Mouse (Mus musculus): ENCODE data around the gene Mum1. TPM values are rescaled to one million over a fixed set of nuclear protein-coding genes. Genes with fewer than 3 reads are reported as not detected.
A peak's percentile ranks its signal among the peaks of the same experiment; 100 is the strongest.

Gene Mum1
- polyA plus RNA-seq, 1 experiment from 2014 or later, result 40.1 TPM

DNA sequence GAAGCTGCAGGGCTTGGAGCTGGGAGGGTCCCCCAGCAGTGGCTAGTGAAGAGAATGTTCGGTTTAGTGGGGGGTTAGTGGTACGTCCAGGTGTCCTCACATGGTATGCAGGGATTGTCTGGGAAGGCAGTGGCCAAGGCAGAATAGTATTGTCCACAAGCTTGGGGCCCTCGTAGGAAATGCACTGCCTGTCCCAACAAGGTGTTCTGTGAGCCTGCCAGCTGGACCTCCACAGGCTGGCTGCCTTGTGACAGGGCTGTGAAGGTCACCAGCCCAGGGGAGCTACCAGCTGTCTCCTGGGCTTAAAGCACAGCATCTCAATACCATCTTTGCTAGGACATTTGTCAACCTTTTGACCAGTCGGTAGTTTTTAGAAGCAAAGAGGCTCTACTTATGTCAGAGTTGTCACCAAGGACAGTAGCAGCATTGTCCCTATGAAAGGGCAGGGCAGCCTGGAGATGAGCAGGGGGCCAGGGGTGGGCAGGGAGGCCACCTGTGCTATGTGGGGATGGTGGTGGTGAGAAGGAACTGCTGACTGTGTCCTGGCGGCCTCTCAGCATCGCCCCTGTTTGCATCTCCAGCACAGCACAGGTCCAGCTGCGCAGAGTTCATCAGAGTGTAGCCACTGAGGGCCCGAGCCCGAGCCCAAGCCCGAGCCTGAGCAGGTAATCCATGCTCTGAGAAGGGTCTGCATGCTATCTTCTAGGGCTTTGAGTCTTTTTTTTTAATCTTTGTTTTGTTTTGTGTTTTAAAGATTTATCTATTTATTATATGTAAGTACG lies 26.4 kb downstream of the Mum1 start:
- Histone ChIP-seq H3K4me1 (ENCODE audit: control insufficient read depth, insufficient read depth, low read length) (peaks cover 27% of the 10 kb centered on the region), H3K27me3 (ENCODE audit: control insufficient read depth, insufficient read depth, low read length) (no peaks in the 10 kb centered on the region), H3K27ac (ENCODE audit: low read length) (no peak overlapping the region), H3K4me3 (ENCODE audit: low read length) (no peak overlapping the region), H3K9ac (ENCODE audit: low read length) (no peak overlapping the region; the same call in 1 of the 2 replicates), H3K36me3 (ENCODE audit: control insufficient read depth, insufficient read depth) (peaks cover 37% of the 10 kb centered on the region), H3K4me2 (ENCODE audit: low read depth, low read length) (no peak overlapping the region), H3K9me3 (replicated peaks; ENCODE audit: control insufficient read depth, low read length) (no peaks in the 10 kb centered on the region)
- 85% methylated on average over 11 of the region's 11 CpGs for WGBS
- no peak for ATAC-seq (replicated peaks; ENCODE audit: extremely low read depth, insufficient read depth, low FRiP score)

DNA sequence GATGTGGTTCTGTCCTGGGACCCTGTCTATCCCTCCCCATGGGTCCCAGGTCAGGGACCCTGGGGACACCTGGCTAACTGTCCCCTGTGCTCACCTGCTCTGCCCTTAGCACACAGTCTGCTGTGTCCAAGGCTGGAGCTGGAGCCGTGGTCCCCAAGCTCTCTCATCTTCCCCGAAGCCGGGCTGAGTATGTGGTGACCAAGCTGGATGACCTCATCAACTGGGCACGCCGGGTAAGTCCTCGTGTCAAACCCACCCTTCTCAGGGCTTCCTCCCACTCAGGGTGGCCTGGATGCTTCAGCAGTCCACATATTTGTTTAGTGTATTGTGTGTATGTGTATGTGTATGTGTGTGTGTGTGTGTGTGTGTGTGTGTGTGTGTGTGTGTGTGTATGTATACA lies 27.3 kb downstream of the Mum1 start:
- Histone ChIP-seq H3K4me3 (ENCODE audit: low read length) (no peak overlapping the region), H3K9ac (ENCODE audit: low read length) (no peak overlapping the region), H3K4me2 (ENCODE audit: low read depth, low read length) (no peak overlapping the region), H3K27me3 (ENCODE audit: control insufficient read depth, insufficient read depth, low read length) (no peaks in the 10 kb centered on the region), H3K4me1 (ENCODE audit: control insufficient read depth, insufficient read depth, low read length) (peaks cover 24% of the 10 kb centered on the region), H3K9me3 (replicated peaks; ENCODE audit: control insufficient read depth, low read length) (no peaks in the 10 kb centered on the region), H3K27ac (ENCODE audit: low read length) (no peak overlapping the region), H3K36me3 (ENCODE audit: control insufficient read depth, insufficient read depth) (peaks cover 45% of the 10 kb centered on the region)
- 77% methylated on average over 6 of the region's 6 CpGs for WGBS
- no peak for ATAC-seq (replicated peaks; ENCODE audit: extremely low read depth, insufficient read depth, low FRiP score)

DNA sequence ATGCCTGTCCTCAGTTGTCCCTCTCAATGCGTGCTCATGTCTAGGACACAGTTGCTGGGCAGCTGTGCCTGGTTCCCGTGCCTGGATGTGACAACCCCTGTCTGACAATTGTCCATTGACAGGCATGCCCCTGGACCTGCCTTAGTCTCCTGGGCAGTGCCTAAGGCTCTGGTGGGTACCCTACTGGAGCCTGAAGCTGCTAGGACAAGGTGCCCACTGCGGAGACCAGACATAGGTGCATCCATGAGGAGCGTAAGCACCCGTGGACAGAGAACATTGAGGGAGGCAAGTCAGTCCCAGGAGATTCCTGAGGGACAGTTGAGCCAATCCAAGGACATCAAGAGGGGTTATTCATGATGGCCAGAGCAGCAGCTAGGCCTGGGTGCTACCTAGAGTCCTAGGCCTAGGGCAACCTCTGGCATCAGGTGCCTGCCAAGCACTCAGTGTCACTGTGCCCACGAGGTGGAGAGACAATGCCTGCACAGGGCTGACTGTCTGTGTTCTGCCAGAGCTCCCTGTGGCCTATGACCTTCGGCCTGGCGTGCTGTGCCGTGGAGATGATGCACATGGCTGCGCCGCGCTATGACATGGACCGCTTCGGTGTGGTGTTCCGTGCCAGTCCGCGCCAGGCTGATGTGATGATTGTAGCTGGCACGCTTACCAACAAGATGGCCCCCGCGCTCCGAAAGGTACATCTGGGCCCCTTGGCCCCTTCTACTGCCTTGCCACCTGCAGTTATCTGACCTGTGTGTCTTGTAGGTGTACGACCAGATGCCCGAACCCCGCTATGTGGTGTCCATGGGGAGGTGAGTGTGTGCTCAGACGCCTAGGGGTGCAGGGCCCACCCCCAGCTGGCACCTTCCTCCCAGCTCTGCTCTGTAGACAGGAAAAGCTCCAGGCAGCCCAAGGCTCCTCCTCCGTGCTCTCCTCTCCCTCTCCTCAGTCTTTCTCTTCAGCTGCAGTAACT lies 28.4 kb downstream of the Mum1 start:
- no peak overlapping the region for H3K9ac ChIP-seq (ENCODE audit: low read length)
- no peak for ATAC-seq (replicated peaks; ENCODE audit: extremely low read depth, insufficient read depth, low FRiP score)
- H3K4me3 ChIP-seq (ENCODE audit: low read length), result no peak overlapping the region
- H3K9me3 ChIP-seq (replicated peaks; ENCODE audit: control insufficient read depth, low read length), result no peaks in the 10 kb centered on the region
- H3K4me1 ChIP-seq (ENCODE audit: control insufficient read depth, insufficient read depth, low read length), result peaks cover 32% of the 10 kb centered on the region
- no peaks in the 10 kb centered on the region for H3K27me3 ChIP-seq (ENCODE audit: control insufficient read depth, insufficient read depth, low read length)
- H3K4me2 ChIP-seq (ENCODE audit: low read depth, low read length), result no peak overlapping the region
- peaks cover 49% of the 10 kb centered on the region for H3K36me3 ChIP-seq (ENCODE audit: control insufficient read depth, insufficient read depth)
- 94% methylated on average over 26 of the region's 26 CpGs for WGBS
- H3K27ac ChIP-seq (ENCODE audit: low read length), result no peak overlapping the region

DNA sequence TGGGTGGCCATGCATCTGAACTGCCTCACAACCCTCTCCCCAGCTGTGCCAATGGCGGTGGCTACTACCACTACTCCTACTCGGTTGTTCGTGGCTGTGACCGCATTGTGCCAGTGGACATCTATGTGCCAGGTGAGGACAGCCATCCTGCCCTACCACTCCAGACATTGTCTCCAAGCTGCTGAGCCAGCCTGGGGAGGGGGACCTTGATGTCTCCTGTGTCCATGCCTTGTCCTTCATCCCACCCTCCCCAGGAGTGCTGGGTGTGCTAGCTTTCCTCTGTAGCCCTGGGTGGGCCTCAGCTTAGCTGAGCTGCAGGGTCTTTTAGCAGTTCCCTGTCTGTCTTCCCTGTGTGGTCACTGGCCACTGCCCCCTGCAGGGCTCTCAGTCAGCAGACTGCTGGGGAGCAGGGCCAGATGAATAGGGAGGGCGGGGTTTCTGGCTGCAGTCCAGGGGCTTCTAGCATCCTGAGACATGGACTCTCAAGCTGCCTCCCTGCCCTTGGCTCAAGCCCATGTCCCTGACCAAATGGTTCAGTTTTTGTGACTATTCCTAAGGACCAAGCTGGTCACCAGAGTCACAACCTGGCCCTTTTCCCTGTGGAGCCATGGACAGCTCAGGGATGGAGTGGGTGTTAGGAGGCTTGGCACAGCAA lies 29.8 kb downstream of the Mum1 start:
- Histone ChIP-seq H3K4me3 (ENCODE audit: low read length) (no peak overlapping the region), H3K4me1 (ENCODE audit: control insufficient read depth, insufficient read depth, low read length) (peaks cover 29% of the 10 kb centered on the region), H3K9me3 (replicated peaks; ENCODE audit: control insufficient read depth, low read length) (no peaks in the 10 kb centered on the region), H3K27me3 (ENCODE audit: control insufficient read depth, insufficient read depth, low read length) (no peaks in the 10 kb centered on the region), H3K4me2 (ENCODE audit: low read depth, low read length) (no peak overlapping the region), H3K27ac (ENCODE audit: low read length) (no peak overlapping the region), H3K9ac (ENCODE audit: low read length) (no peak overlapping the region; the same call in 1 of the 2 replicates), H3K36me3 (ENCODE audit: control insufficient read depth, insufficient read depth) (peaks cover 49% of the 10 kb centered on the region)
- ATAC-seq (replicated peaks; ENCODE audit: extremely low read depth, insufficient read depth, low FRiP score), result no peak
- 84% methylated on average over 5 of the region's 5 CpGs for WGBS

DNA sequence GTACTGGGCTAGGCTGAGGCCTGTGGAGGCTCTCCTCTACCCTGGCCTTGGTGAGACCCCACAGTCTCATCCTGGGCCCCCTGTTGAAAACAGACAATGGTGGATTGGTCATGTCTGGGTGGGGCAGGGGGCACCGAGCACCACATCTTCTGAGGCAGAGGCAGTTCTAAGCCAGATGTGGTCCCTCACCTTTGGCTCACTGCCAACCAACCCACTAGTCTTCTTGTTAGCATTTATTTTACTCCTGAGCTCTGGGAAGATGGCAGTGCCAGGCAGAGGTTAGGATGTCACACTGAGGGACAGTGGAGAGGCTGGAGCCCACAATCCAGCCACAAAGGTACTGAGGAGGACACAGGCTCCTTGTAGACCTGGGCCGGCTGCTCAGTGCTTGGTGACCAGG lies 31.7 kb downstream of the Mum1 start:
- no peak for ATAC-seq (replicated peaks; ENCODE audit: extremely low read depth, insufficient read depth, low FRiP score)
- Histone ChIP-seq H3K4me2 (ENCODE audit: low read depth, low read length) (no peak overlapping the region), H3K36me3 (ENCODE audit: control insufficient read depth, insufficient read depth) (peaks cover 49% of the 10 kb centered on the region), H3K27ac (ENCODE audit: low read length) (no peak overlapping the region), H3K4me3 (ENCODE audit: low read length) (no peak overlapping the region), H3K4me1 (ENCODE audit: control insufficient read depth, insufficient read depth, low read length) (peaks cover 26% of the 10 kb centered on the region), H3K9me3 (replicated peaks; ENCODE audit: control insufficient read depth, low read length) (no peaks in the 10 kb centered on the region), H3K9ac (ENCODE audit: low read length) (no peak overlapping the region), H3K27me3 (ENCODE audit: control insufficient read depth, insufficient read depth, low read length) (no peaks in the 10 kb centered on the region)
- 73% methylated on average over 2 of the region's 2 CpGs for WGBS

DNA sequence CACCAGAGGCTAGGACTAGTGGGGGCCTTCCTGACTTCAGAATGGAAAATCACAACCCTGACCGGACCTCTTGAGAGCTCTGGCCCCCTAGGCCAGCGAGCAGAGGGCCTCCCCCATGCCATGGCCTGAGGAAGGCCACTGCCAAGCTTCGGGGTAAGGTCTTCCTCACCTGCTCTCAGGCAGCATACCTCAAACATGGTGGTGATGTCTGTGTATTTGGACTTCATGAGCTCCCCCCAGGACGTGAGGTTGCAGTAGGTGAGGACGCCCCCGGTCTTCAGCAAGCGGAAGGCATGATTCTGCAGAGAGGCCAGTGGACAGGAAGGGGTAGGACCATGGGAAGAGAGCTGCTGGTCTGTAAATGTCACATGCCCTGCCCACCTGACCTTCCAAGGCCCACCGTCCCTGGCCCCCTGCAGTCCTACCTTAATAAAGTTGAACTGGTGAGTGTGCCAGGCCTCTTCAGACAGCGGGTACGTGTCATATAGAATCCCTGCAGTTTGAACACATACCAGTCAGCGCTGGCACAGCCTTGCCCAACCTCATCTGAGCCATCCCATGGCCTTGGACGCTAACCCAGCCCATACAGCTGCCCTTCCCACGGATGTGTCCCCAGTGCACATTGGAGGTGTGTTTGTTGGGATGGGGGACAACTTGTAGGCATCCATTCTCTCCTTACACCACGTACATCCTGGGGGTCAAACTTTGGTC lies 32.7 kb downstream of the Mum1 start:
- peaks cover 46% of the 10 kb centered on the region for H3K36me3 ChIP-seq (ENCODE audit: control insufficient read depth, insufficient read depth)
- ATAC-seq (replicated peaks; ENCODE audit: extremely low read depth, insufficient read depth, low FRiP score), result no peak
- no peaks in the 10 kb centered on the region for H3K9me3 ChIP-seq (replicated peaks; ENCODE audit: control insufficient read depth, low read length)
- H3K4me2 ChIP-seq (ENCODE audit: low read depth, low read length), result peak overlapping the region; percentile 75
- H3K27ac ChIP-seq (ENCODE audit: low read length), result 0 out of 2 replicates have a peak overlapping the region, but pooled peaks have one; percentile 99
- WGBS, result 86% methylated on average over 14 of the region's 14 CpGs
- H3K9ac ChIP-seq (ENCODE audit: low read length), result no peak overlapping the region; the same call in 1 of the 2 replicates
- no peak overlapping the region for H3K4me3 ChIP-seq (ENCODE audit: low read length)
- no peaks in the 10 kb centered on the region for H3K27me3 ChIP-seq (ENCODE audit: control insufficient read depth, insufficient read depth, low read length)
- peaks cover 26% of the 10 kb centered on the region for H3K4me1 ChIP-seq (ENCODE audit: control insufficient read depth, insufficient read depth, low read length)

DNA sequence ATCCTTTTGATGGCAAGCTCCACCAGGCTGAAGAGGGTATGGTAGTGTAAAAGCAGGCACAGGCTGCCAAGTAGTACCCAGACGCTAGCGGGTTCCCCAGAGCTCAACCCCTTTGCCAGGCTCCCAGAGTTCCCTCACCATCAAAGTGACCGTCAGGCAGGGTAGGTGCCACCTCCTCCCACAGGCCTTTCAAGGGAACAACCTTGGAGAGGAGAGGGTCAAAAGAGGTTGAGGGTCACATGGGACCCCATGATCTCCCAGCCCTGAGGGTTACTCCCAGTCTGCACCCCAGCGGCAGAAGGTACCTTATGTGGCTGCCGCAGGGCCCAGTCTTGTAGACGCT lies 33.2 kb downstream of the Mum1 start:
- Histone ChIP-seq H3K4me3 (ENCODE audit: low read length) (peak overlapping the region; percentile 50), H3K9ac (ENCODE audit: low read length) (peak overlapping the region; percentile 71), H3K4me1 (ENCODE audit: control insufficient read depth, insufficient read depth, low read length) (peaks cover 30% of the 10 kb centered on the region), H3K4me2 (ENCODE audit: low read depth, low read length) (peak overlapping the region; percentile 75), H3K36me3 (ENCODE audit: control insufficient read depth, insufficient read depth) (peaks cover 41% of the 10 kb centered on the region), H3K9me3 (replicated peaks; ENCODE audit: control insufficient read depth, low read length) (no peaks in the 10 kb centered on the region), H3K27me3 (ENCODE audit: control insufficient read depth, insufficient read depth, low read length) (no peaks in the 10 kb centered on the region), H3K27ac (ENCODE audit: low read length) (peak overlapping the region; percentile 99)
- ATAC-seq (replicated peaks; ENCODE audit: extremely low read depth, insufficient read depth, low FRiP score), result no peak
- WGBS, result 63% methylated on average over 6 of the region's 6 CpGs

DNA sequence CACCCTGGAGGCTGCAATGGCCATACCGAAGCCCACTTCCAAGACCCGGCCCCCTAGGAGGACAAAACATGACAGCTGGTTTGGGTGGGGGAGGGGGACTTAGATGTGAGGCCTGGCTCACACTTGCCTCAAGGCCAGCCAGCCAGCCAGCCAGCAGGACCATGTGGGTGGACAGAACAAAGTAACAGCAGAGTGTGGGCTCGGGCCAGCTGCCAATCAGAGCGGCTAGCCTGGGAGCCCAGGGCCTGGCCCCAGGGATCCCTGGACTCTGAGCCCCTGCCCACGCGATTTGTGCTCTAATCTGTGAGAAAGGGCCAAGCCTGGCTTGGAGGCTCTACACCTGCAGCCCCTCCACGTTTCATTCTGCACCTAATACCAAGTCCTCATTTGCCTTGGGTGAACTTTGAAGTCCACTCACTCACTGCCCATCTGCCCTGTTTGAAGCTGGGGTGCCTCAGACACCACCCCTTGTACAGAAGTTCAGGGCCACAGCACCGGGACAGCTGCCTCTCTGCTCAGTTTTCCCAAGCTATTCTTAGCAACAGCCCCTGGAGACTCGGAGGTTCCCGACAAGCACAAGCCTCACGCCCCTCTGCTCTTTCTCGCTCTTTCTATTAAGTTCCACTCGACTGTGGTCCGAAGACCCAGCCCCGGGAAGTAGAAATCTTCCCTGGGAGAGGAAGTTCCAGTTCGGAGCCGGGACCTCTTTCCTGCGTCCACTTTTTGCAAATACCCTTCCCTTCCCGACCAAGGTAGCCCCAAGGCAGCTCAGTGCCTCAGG lies 33.8 kb downstream of the Mum1 start:
- Histone ChIP-seq H3K4me1 (ENCODE audit: control insufficient read depth, insufficient read depth, low read length) (peaks cover 30% of the 10 kb centered on the region), H3K4me2 (ENCODE audit: low read depth, low read length) (peak overlapping the region; percentile 75), H3K27me3 (ENCODE audit: control insufficient read depth, insufficient read depth, low read length) (no peaks in the 10 kb centered on the region), H3K4me3 (ENCODE audit: low read length) (peak overlapping the region; percentile 50), H3K9me3 (replicated peaks; ENCODE audit: control insufficient read depth, low read length) (no peaks in the 10 kb centered on the region), H3K9ac (ENCODE audit: low read length) (peak overlapping the region; percentile 71), H3K36me3 (ENCODE audit: control insufficient read depth, insufficient read depth) (peaks cover 35% of the 10 kb centered on the region), H3K27ac (ENCODE audit: low read length) (peak overlapping the region; percentile 99)
- no peak for ATAC-seq (replicated peaks; ENCODE audit: extremely low read depth, insufficient read depth, low FRiP score)
- 3% methylated on average over 19 of the region's 19 CpGs for WGBS

Data from heart, embryonic 16.5 days (tissue).